Mouse (Mus musculus): Measurements from ENCODE around the gene Flywch2.
A peak's percentile ranks its signal among the peaks of the same experiment; 100 is the strongest.

Flywch2 gene

DNA sequence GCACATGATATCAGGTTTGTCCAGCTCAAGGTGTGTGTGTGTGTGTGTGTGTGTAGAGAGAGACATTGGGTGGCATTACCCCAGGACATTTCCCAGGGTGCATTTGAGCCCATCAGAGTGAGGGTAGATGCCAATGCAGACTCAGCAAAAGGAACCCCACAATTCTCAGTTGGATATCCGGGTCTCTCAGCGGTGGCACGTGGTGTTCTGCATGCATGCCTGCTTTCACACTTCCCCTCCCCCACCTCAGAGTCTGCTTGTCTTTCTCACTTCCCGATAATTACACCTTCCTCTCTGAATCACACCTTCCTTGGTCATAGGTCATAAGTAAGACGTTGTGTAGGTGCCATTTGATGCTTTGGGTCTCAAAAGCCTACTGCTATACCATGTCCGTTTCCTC is 37.9 kb downstream of the Flywch2 start:
- DNase-seq = no peak

DNA sequence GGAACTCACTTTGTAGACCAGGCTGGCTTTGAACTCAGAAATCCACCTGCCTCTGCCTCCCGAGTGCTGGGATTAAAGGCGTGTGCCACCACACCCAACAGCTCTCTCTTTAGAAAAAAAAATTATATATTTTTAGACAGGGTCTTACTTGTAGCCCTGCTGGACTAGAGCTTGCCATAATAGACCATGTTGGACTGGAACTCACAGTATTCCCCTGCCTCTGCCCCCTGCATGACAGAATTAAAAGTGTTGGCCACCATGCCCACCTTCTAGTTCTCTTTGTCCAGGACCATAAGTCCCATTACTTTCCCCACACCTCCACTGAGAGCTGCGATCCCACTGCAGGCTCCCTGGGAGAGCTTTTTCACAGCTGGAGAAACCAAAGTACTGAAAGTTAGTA is 38.4 kb downstream of the Flywch2 start:
- peak in 1 of 2 experiments; percentile 12 for DNase-seq

DNA sequence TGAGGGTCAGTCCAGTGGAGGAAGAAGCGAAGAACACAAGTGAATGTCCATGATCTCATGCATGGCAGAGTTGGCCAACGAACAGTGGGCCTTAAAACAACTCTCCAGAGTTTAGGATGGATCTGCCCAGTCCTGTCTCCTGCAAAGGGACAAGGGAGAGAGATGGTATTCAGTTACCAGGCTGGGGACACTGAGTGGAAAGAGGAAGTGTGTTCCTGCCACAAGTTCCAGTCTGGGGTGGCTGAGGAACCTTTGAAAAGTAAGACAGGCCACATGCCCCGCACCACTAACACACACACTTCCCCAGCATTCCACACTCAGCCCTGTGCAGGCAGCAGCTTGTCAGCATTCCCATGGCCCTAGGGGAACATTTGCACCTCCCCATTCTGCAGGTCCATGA is 39.1 kb downstream of the Flywch2 start:
- DNase-seq = peak; percentile 14 to 15

DNA sequence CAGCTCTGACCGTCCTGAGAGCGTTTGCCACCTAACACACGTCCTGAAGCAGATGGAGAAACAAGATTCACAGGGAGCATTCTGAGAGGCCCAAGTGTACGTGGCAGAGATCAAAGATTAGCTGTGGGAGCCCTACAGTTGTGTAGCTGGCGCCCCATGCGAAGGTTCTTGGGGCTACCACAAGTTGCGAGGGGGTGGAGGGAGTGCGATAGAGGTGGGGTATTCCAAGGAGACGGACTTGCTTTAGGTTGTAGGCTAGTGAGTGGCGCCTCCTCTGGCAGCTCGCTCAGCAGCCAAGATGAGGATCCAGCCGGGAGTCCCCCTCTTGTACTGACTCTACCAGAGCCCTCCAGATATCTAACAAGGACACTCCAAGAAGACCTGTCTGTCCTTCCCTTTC is 39.6 kb downstream of the Flywch2 start:
- peak; percentile 24 to 29 for DNase-seq

DNA sequence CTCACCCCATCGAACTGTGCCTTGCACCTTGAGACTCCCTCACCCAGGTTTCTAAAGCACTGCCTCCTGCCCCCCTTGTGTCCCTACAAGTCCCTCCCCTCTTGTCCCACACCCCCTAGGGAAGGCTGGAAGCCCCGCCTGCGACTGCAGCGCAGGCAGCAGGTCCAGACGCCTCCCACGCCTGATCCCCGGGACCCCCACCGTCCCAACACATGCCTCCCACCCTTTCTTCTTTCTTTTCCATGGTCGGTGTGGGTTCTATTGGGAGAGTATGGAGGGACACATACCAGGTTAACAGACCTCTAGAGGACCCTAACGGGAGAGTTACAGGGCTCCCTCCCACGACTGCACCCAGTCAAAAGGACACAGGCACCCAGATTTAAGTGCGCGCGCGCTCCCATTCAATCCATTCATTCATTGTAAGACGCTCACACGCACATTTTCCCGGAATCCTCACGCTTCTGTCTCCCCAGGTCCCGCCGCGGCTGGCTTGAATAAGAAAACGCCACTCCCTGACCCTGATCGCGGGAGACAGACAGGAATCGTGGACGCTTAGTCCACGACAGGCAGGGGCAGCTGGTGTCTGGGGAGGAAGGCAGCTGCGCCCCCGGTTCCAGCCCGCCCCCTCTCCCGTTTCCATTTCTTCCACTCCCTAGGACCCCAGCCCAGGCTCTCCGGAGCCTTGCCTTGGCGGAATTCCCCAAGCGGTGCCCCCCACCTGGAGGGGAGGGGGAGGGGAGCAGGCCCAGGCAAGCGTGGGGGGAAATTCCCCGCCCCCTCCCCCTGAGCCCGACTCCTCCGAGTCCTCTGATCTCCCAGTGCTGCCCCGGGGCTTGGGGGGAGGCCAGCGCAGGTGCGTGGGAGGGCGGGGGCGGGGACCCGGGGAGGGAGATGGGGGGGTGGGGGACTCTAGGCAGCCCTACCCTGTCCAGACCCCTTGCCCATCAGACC is 40.3 kb downstream of the Flywch2 start, which contains the start of gene Kremen2:
Gene Kremen2 (minus strand): TSS at position 533 of the 951 bp plus-strand sequence.
- DNase-seq = no peak

DNA sequence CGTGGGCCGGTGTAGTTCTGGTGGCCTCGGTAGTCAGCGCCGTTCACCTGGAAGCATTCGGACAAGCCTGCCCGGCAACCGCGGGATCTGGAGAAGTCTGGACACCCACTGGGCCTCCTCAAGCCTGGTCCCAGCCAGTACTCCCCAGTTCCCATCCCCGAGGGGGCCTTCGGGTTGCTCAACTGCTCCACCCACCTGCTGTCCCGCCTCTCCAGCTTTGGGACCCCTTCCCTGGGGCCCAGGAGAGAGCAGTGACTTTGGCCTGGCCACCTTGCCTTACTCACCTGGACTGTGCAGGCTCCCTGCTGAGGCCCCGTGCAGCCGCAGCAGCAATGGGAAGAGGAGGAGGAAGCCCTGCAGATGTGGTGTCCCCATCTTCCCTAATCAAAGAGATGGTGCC is 41.2 kb downstream of the Flywch2 start:
- no peak for DNase-seq

DNA sequence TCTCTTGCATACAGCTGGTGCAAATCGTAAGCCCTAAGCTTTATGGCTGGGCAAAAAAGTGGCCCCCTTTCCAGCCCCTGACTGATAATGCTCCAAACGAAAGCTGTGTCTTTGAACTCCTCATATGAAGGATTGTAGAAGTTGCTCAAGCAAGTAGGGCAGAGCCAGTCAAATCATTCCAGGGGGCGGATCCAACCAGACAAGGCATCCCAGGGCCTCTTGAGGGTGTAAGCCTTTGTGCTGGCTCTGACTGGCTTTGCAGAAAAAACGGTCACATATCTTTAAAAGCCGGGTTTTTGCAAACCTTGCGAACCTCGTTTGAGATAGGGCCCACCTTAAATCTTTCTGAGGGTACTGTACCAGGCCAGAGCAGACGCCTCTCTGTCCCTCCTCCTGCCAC is 41.8 kb downstream of the Flywch2 start:
- DNase-seq = no peak

DNA sequence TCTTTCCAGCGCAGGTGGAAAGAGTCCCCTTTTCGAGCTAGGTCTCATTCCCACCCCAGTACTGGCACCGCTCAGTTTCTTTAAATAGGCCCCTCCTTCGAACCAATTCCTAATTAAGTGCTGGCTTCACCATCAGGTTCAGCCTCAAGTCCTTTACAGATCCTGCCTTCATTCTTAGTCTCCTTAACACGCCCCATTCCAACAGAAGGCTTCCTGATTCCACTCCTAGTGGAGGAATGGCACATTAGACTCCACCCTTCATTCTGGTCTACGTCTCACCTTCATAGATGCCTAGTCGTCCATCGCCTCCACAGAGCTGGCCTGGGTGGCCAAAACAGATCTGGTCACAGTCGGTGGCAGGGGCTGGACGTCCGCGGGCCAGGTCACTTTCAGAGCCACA is 42.9 kb downstream of the Flywch2 start:
- DNase-seq = no peak

DNA sequence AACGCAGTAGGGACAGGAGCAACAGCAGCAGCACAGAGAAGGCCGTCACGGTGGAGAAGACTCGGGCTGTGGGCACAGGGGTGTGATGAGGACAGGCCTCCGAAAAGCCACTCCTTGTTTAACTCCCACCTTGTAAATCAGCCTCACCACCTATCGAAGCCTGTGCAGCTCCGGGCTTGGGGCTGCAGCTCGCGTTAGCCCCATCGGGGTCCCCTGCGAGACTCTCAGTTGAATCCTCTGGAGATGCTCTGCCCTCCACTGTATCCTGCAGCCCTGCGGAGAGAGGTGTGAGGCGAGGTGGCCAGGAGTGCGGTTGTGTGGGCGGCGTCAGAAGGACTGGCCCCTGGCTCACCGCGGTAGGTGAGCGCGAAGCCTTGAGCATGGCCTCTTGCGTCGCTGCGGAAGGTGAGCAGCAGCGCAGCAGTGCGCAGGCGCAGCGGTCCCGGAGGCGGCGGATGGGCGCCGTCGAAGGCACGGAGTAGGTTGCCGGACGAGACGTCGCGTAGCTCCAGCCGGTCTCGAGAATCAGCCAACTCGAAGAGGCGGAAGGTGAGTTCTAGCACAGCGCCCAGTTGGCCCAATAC is 43.6 kb downstream of the Flywch2 start:
- DNase-seq = peak; percentile 56 to 65

DNA sequence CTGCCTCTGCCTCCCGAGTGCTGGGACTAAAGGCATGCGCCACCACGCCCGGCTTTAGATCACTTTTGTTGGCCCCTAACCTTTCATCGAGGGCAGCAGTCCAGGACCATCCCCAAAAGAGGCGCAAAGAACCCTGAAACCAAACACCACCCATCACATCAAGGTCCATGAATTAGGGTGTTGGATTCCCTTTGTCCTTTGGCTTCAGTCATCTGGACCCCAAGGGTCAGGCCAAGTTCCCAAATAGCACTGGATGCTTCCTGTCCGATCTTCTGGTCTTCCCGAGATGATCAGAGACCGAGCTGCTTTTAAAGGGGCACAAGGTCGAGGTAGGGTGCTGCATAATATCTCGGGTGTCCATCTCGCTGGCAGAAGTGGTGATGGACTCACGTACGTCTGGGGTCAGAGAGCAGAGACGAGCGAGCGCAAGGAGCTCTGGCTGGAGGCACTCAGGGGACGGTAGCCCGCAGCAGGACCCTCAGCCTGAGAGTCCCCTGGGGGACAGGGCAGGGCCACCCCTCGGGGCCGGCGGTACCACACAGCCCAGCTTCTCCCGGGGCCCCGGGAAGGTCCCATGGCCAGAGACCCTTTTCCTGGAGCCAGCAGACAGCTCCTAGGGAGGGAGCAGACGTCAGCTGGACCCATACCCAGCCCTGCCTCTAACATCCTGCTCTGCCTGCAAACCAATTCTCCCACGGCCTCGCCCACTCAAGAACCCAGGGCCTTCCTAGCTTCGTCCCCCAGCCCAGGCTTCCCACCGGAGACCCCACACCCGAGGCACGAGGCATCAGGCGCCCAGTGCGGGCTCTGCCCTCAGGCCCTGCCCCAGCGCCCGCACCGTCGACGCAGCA is 44.3 kb downstream of the Flywch2 start:
- no peak for DNase-seq

DNA sequence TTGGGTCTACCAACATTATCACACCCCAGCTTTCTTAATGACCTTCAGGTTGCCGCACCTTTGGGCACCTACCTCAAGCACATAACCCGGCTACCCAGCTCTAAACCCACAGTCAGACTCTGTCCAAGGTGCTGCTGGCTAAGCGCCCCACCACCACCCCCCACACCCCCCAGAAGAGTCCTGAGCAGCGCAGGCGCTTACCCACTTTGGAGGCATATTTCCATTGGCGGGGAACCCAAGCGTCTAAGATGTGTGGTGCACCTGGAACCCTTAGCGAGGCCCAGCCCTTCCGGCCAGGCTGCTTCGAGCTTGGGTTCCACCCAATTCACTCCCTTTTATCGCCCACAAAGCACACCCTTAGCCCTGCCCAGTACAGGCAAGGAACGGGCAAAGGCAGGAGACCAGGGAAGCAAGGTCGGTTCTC is 45.3 kb downstream of the Flywch2 start, which contains the start of gene Paqr4:
Gene Paqr4 (minus strand): TSS at position 270 of the 424 bp plus-strand sequence.
- DNase-seq = peak in 1 of 2 experiments; percentile 50

DNA sequence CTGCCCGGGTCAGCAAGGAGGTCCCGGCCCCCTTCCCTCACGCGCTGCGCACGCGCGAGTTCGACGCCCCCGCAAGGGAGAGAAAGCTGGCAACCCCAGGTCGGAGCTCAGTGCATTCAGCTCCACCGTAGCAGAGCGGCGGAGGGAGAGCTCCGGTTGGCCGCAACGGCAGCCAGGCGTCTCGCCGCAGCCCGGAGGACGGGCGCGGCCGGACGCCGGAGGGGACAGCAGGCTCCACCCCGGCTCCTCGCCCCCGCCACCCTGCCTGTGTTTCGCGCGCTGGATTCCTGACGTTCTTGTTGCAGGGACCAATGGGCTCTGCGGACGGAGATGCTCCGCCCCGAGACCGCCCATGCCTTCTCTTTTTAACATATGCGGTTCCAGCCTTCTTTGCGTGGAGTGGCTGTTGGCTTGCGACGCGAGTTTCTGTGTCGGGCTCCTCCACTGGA is 45.7 kb downstream of the Flywch2 start:
- peak; percentile 92 to 95 for DNase-seq

DNA sequence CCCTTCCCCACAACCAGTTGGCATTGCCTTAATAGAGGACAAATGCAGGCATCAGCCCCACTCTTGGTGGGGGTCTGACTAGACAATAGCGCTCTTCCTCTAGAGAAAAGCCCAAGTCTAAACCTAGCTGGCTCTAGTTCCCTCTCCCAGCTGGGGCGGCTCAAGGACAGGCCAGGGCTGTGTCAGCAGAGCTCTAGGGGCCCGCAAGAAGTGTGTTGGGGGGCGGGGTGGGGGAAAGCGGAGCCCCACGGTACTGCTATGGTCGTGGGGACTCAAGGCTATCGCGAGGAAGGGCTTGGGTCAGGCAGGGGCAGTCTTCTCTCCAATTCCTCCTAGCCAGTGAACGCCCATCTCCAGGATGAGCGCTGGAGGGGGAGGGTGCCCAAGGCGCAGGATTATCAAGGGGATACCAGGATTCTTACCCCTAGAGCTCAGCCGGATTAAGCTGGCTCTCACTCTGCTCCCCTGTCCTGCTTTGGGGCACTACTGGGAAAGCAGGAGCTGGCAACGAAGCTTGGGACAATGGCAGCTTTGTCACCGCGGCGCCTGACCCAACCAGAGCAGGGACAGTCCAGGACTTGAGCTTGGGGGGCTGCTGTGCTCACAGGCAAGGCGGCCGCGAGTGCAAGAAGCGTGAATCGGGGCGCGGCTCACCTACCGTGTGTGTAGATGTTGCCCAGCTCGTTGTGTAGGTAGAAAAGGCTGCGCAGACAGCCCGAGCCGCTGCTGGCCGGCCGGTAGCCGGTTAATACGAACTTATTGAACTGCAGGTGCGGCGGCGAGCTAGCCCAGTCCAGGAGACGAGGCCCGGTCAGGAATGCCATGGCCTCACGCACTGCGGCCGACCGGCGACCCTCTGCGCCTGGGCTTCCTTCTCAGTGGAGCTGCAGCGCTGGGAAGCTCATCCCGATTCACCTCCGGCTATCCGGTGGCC is 46.4 kb downstream of the Flywch2 start:
- peak; percentile 41 to 68 for DNase-seq

DNA sequence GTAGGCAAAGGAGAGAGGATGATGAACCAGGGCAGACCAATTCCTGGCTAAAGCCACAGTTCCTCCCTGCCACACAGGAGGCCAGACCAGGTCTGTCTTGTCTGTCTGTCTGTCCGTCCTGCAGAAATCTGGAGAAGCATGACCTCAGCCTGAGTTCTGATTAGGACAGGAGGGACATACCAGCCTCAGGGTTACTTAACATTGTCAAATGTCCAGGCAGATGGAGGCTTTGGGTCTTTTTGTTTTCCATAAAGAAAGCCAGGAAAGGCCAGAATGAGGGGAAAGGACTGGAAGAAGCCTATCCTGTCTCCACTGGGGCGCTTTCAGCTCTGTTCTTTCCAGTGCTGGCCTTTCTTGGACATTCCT is 47.1 kb downstream of the Flywch2 start:
- DNase-seq = no peak

DNA sequence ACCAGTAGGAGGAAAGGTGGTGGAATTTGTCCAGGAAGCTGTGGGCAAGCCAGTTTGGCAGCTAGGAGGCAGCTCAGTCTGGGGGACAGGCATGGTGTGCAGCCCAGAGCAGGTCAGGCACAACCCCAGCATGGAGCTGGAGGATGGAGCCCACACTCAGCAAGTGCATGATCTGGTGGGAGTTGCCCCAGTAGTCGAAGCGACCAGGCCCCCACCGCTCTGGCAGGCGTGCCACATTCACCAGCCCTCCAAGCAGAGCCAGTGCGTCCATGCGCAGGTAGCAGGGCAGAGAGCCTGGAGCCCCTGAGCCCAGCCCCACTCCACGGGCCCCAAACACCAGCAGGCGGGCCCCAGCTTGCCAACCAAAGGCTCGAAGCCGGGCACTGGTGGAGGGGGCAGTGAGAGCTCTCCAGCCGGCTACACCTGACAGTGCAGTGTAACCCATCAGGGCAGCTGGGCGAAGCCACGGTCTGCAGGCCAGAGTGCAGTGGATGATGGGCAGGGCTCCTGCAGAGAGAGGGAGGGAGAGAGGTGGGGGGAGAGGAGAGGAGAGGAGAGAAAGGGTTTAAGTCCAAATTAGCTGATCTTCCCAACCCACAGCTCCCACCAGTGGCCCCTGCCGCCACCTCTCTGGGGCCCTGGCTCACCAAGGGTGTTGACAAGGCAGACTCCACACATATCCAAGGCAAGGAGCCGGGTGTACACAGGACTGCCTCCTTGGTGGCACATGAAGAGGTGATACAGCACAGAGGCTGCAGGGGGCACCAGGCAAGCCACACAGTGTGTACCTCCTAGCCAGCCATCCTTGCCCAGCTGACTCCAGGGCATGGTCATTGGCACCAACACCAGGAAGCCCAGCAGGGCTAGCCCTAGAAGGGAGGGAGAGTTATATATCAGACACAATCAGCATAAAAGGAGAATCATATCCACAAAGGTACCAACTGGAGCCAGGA is 48.1 kb downstream of the Flywch2 start:
- peak; percentile 22 to 43 for DNase-seq

DNA sequence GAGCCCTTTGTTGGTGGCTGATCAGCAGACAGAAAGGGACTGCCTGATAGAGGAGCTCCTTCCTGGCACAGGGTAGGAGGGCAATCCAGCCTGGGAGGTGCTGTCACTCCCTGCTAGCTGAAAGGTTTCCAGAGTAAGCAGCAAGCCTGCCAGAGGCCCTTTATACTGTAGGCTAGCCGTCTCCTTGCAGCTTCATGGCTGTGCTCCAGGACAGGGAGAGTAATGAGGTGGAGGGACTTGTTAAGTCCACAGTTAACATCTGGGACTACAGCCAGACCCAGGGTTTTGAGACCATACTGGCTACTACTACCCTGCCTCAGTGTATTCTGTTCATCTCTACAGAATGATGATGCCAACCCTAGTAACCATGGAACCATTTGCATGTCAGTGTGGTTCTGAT is 51.5 kb downstream of the Flywch2 start:
- DNase-seq = no peak

DNA sequence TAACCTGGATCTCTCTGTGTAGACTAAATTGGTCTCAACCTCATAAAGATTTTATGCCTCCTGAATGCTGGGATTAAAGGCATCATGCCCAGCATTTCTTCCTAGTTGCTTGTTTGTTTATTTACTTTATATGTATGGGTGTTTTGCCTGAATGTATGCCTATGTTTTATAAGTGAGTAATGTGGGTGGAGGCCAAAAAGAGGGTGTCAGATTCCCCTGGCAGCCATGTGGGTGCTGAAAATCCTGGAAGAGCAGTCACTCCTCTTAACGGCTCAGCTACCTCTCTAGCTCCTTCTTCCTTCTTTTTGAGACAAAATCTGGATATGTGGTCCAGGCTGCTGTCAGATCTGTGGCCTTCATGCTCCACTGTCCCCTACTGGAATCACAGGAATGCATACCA is 55.4 kb downstream of the Flywch2 start:
- no peak for DNase-seq
